Mouse (Mus musculus) E14TG2a.4 (cell line): ENCODE measurements at regions not wholly inside any gene's neighbourhood (a gene's known extent, or its start where the extent isn't known, plus 50 kb on each side); places are given as distances from the start of the nearest gene placed in this dataset.

Source experiments
- CTCF ChIP-seq: conservative IDR thresholded peaks from 2 replicates; pipeline ENCODE4 v1.5.1; 2014; ENCODE audit warnings: low read length
- POU5F1 ChIP-seq: IDR thresholded peaks from 2 replicates; pipeline ENCODE4 v1.6.1; 2014; ENCODE audit warnings: low read length, borderline replicate concordance

DNA sequence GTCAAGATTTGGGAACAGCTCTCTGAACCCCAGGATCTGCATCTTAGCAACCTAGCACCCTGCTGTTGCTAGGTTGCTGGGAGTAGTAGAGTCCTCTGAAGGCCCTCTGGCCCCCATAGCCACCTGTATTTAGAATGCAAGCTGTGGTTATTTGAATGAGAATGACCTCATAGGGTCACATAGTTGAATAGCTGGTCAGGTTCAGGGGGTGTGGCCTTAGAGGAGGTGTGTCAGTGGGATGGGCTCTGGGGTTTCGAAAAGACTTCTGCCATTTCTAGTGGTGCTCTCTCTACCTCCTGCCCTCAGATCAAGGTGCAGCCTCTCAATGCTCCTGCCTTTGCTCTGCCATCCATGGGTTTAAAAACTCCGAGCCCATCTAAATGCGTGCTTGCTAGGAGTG, 477.8 kb downstream of the Tshz3 start:
- TF ChIP-seq CTCF (no peak), POU5F1 (no peak)
